Mouse (Mus musculus): ENCODE measurements at regions not wholly inside any gene's neighbourhood (a gene's known extent, or its start where the extent isn't known, plus 50 kb on each side); places are given as distances from the start of the nearest gene placed in this dataset.

GRCm38 (mm10) chr12:35246226-35247014, 199.4 kb downstream of the Snx13 start:
- no peak for DNase-seq (ENCODE audit: low spot score in 2 of 2)

- DNase-seq (ENCODE audit: low spot score in 2 of 2) = peak in 1 of 2 experiments; percentile 37
Observed at GRCm38 (mm10) chr12:35232322-35232673, 185.3 kb downstream of the Snx13 start.

- peak in 1 of 2 experiments; percentile 11 for DNase-seq (ENCODE audit: low spot score in 2 of 2)
Observed at GRCm38 (mm10) chr12:35231414-35232321, 184.7 kb downstream of the Snx13 start.

- DNase-seq (ENCODE audit: low spot score in 2 of 2) = peak in 1 of 2 experiments; percentile 13
Observed at GRCm38 (mm10) chr12:35220429-35220828, 173.4 kb downstream of the Snx13 start.

- no peak for DNase-seq (ENCODE audit: low spot score in 2 of 2)
Observed at GRCm38 (mm10) chr12:35220002-35220401, 173.0 kb downstream of the Snx13 start.

- DNase-seq (ENCODE audit: low spot score in 2 of 2) = no peak
Observed at GRCm38 (mm10) chr12:35216725-35217124, 169.7 kb downstream of the Snx13 start.

GRCm38 (mm10) chr12:35209399-35209798, 162.4 kb downstream of the Snx13 start:
- no peak for DNase-seq (ENCODE audit: low spot score in 2 of 2)

GRCm38 (mm10) chr12:35207605-35208004, 160.6 kb downstream of the Snx13 start:
- no peak for DNase-seq (ENCODE audit: low spot score in 2 of 2)

- no peak for DNase-seq (ENCODE audit: low spot score in 2 of 2)
Observed at GRCm38 (mm10) chr12:35203398-35203797, 156.4 kb downstream of the Snx13 start.

- DNase-seq (ENCODE audit: low spot score in 2 of 2) = no peak
Observed at GRCm38 (mm10) chr12:35200110-35200509, 153.1 kb downstream of the Snx13 start.

Small RNAs in the stretch of these regions (microRNA-seq; reads per million reads assigned to microRNA genes)
- gene Gm44396 = 0 reads per million in 2 experiments

Measured in layer of hippocampus, postnatal 14 days (tissue).